Mouse (Mus musculus) ES-Bruce4 (cell line): ENCODE data around the gene Txnip. TPM values are rescaled to one million over a fixed set of nuclear protein-coding genes. Genes with fewer than 3 reads are reported as not detected.

Experiments
- H3K27ac ChIP-seq: 2 replicates; pipeline ENCODE4 v1.5.1; 2012; ENCODE audit warnings: low read length, inconsistent platforms; ENCODE audit not compliant: insufficient read depth
- H3K27me3 ChIP-seq: 2 replicates; pipeline ENCODE4 v1.6.1; 2012; ENCODE audit warnings: mild to moderate bottlenecking, low read length, inconsistent platforms; ENCODE audit not compliant: control insufficient read depth, poor library complexity, insufficient read depth, severe bottlenecking
- H3K36me3 ChIP-seq: 2 replicates; pipeline ENCODE4 v1.6.1; 2012; ENCODE audit warnings: inconsistent platforms, mild to moderate bottlenecking, low read length, moderate library complexity; ENCODE audit not compliant: control insufficient read depth, poor library complexity, insufficient read depth, severe bottlenecking
- H3K4me1 ChIP-seq: one replicate; pipeline ENCODE4 v1.8.1; 2011; ENCODE audit warnings: low read length; ENCODE audit not compliant: control insufficient read depth, insufficient read depth
- H3K4me3 ChIP-seq: 2 replicates; pipeline ENCODE4 v1.5.1; 2011; ENCODE audit warnings: low read depth, mild to moderate bottlenecking, low read length
- H3K9ac ChIP-seq: 2 replicates; pipeline ENCODE4 v1.6.1; 2012; ENCODE audit warnings: low read depth, mild to moderate bottlenecking, inconsistent platforms; ENCODE audit not compliant: poor library complexity, severe bottlenecking
- H3K9me3 ChIP-seq: replicated peaks from 2 replicates; pipeline ENCODE4 v1.6.1; 2012; ENCODE audit warnings: mild to moderate bottlenecking, low read length, inconsistent platforms; ENCODE audit not compliant: control insufficient read depth, poor library complexity, insufficient read depth, severe bottlenecking
- CTCF ChIP-seq: IDR thresholded peaks from one replicate; pipeline ENCODE4 v1.8.1; 2011; ENCODE audit warnings: low read depth, low read length
- EP300 ChIP-seq: IDR thresholded peaks from 2 replicates; pipeline ENCODE4 v1.6.1; 2011; ENCODE audit warnings: low read depth, low read length; ENCODE audit not compliant: insufficient read depth
- POLR2A ChIP-seq: IDR thresholded peaks from one replicate; pipeline ENCODE4 v1.8.1; 2011; ENCODE audit warnings: low read length; ENCODE audit not compliant: insufficient read depth
- polyA plus RNA-seq: library from polyadenylated mRNA; stranded (reverse); fragments of >200 nt; gene quantifications from 2 replicates; pipeline ENCODE4 v1.2.4, GENCODE M21; 2011; ENCODE audit warnings: low read depth; ENCODE audit not compliant: missing spikeins, insufficient read depth, insufficient read length

The Txnip gene
- polyA plus RNA-seq, 1 experiment = 450 TPM

- Histone ChIP-seq H3K4me3 (no peak overlapping the region), H3K9ac (no peak overlapping the region)
Observed at GRCm38 (mm10) chr3:96563911-96564632, 6.3 kb downstream of the Txnip start.

GRCm38 (mm10) chr3:96564633-96565032 is 6.9 kb downstream of the Txnip start:
- peaks cover 17% of the 10 kb centered on the region for H3K36me3 ChIP-seq
- no peak overlapping the region for H3K4me3 ChIP-seq
- H3K27ac ChIP-seq = peak overlapping the region; percentile 20
- H3K9me3 ChIP-seq = no peaks in the 10 kb centered on the region
- H3K27me3 ChIP-seq = no peaks in the 10 kb centered on the region
- no peak overlapping the region for H3K9ac ChIP-seq
- H3K4me1 ChIP-seq = peaks cover 1% of the 10 kb centered on the region
- no peak for TF ChIP-seq EP300
- TF ChIP-seq POLR2A = no peak
- no peak for TF ChIP-seq CTCF

More at GRCm38 (mm10) chr3:96563911-96564632, 6.3 kb downstream of the Txnip start:
- Histone ChIP-seq H3K36me3 (peaks cover 23% of the 10 kb centered on the region), H3K27ac (peak overlapping the region; percentile 20), H3K9me3 (no peaks in the 10 kb centered on the region), H3K4me1 (peaks cover 1% of the 10 kb centered on the region), H3K27me3 (no peaks in the 10 kb centered on the region)
- no peak for TF ChIP-seq EP300
- no peak for TF ChIP-seq POLR2A
- TF ChIP-seq CTCF = no peak

GRCm38 (mm10) chr3:96565105-96565504 is 7.3 kb downstream of the Txnip start:
- Histone ChIP-seq H3K9me3 (no peaks in the 10 kb centered on the region), H3K4me3 (no peak overlapping the region), H3K27ac (no peak overlapping the region), H3K4me1 (peaks cover 1% of the 10 kb centered on the region), H3K36me3 (peaks cover 12% of the 10 kb centered on the region), H3K27me3 (no peaks in the 10 kb centered on the region), H3K9ac (no peak overlapping the region)
- TF ChIP-seq EP300 (peak; percentile 59; the same call in 1 of the 2 replicates), CTCF (no peak)

- TF ChIP-seq POLR2A = no peak
- TF ChIP-seq EP300 = no peak
- no peak for TF ChIP-seq CTCF
- no peak overlapping the region for H3K9ac ChIP-seq
- no peak overlapping the region for H3K27ac ChIP-seq
- no peaks in the 10 kb centered on the region for H3K27me3 ChIP-seq
- H3K9me3 ChIP-seq = no peaks in the 10 kb centered on the region
- H3K4me3 ChIP-seq = no peak overlapping the region
- no peaks in the 10 kb centered on the region for H3K36me3 ChIP-seq
- peaks cover 1% of the 10 kb centered on the region for H3K4me1 ChIP-seq
Observed at GRCm38 (mm10) chr3:96566661-96567450, 9.1 kb downstream of the Txnip start.

GRCm38 (mm10) chr3:96568605-96569004 is 10.8 kb downstream of the Txnip start:
- Histone ChIP-seq H3K4me3 (no peak overlapping the region), H3K36me3 (no peaks in the 10 kb centered on the region)

GRCm38 (mm10) chr3:96569506-96569905 is 11.7 kb downstream of the Txnip start:
- H3K27ac ChIP-seq = peak overlapping the region; percentile 57
- no peaks in the 10 kb centered on the region for H3K36me3 ChIP-seq
- H3K4me1 ChIP-seq = peaks cover 1% of the 10 kb centered on the region
- TF ChIP-seq POLR2A (no peak), EP300 (0 out of 2 replicates have a peak, but pooled peaks have one; percentile 22), CTCF (no peak)
- H3K27me3 ChIP-seq = no peaks in the 10 kb centered on the region
- peak overlapping the region; percentile 65 for H3K4me3 ChIP-seq
- H3K9ac ChIP-seq = peak overlapping the region; percentile 29
- H3K9me3 ChIP-seq = no peaks in the 10 kb centered on the region

More at GRCm38 (mm10) chr3:96568605-96569004, 10.8 kb downstream of the Txnip start:
- TF ChIP-seq POLR2A (no peak), EP300 (no peak), CTCF (no peak)
- Histone ChIP-seq H3K27me3 (no peaks in the 10 kb centered on the region), H3K9me3 (no peaks in the 10 kb centered on the region), H3K4me1 (peaks cover 1% of the 10 kb centered on the region), H3K27ac (peak overlapping the region; percentile 58), H3K9ac (no peak overlapping the region)
